In genomic region chr15:78325671-78326339, GRCm38 (mm10) we compare ENCODE assay signal across 12 mouse cellular contexts. TPM values are rescaled to one million over a fixed set of nuclear protein-coding genes. Genes with fewer than 3 reads are reported as not detected.
A peak's percentile ranks its signal among the peaks of the same experiment; 100 is the strongest.
DNase-seq lines count a peak whose midpoint lies in the region; ATAC-seq and TF ChIP-seq lines count a peak whose summit lies in the region.
"Had no signal": no experiment of that assay in that cellular context is flagged by ENCODE, and none has a peak within 500 bp of the region (broad histone marks: within the 10 kb centered on the region; RNA-seq: fewer than 3 reads in every experiment).

Gene Csf2rb, plus strand, starts transcription at chr15:78325752.

- H3K27me3 ChIP-seq in lung, embryonic 15.5 days: no peaks in the 10 kb centered on the region
- no peaks in the 10 kb centered on the region for H3K27me3 ChIP-seq in midbrain, postnatal 0 days (ENCODE audit: insufficient read depth, low read length)
- H3K27me3 ChIP-seq: neural tube, embryonic 12.5 days had no signal

- TF ChIP-seq CTCF in midbrain, postnatal 0 days (IDR thresholded peaks at IDR 0.05): no peak

- peak; percentile 81 for ATAC-seq in common myeloid progenitor, adult 5-6 weeks (replicated peaks; ENCODE audit: low read depth, poor library complexity, severe bottlenecking)
- ATAC-seq in lung, embryonic 15.5 days (ENCODE audit: borderline replicate concordance, extremely low read depth, low FRiP score, low TSS enrichment): peak; percentile 27; the same call in 1 of the 2 replicates
- ATAC-seq in midbrain, postnatal 0 days (ENCODE audit: low FRiP score): no peak
- ATAC-seq: hindbrain, embryonic 16.5 days had no signal

- H3K4me1 ChIP-seq in lung, embryonic 15.5 days: peaks cover 3% of the 10 kb centered on the region; the same call in 1 of the 2 replicates
- no peaks in the 10 kb centered on the region; the same call in 1 of the 2 replicates for H3K4me1 ChIP-seq in midbrain, postnatal 0 days (ENCODE audit: insufficient read depth, low read length)
- H3K4me1 ChIP-seq: neural tube, embryonic 12.5 days had no signal

- DNase-seq in layer of hippocampus, adult 11-12 months (ENCODE audit: low spot score): peak; percentile 23
- DNase-seq in layer of hippocampus, postnatal 36 days: no peak
- peak; percentile 34 to 68 for DNase-seq in spleen, postnatal 4 days (ENCODE audit: low spot score in 2 of 2)
- DNase-seq in c-Kit-positive CD71-positive TER-119-positive erythroid progenitor cells, embryonic 14.5 days (ENCODE audit: low spot score): no peak
- no peak for DNase-seq in midbrain, postnatal 0 days (ENCODE audit: low spot score)
- no peak for DNase-seq in embryo, embryonic 10.5 days (ENCODE audit: low spot score)
- DNase-seq: cerebellum, adult 2 months; left cerebral cortex, postnatal 4 days had no signal

- H3K9me3 ChIP-seq in lung, embryonic 15.5 days: no peaks in the 10 kb centered on the region
- H3K9me3 ChIP-seq in midbrain, postnatal 0 days (ENCODE audit: low read length): no peaks in the 10 kb centered on the region
- H3K9me3 ChIP-seq: neural tube, embryonic 12.5 days had no signal

- 60% methylated on average over 11 of the region's 11 CpGs for WGBS in lung, embryonic 15.5 days
- WGBS in midbrain, postnatal 0 days: 82% methylated on average over 11 of the region's 11 CpGs

- no peak within 1 kb of the TSS for H3K4me3 ChIP-seq in lung, embryonic 15.5 days
- H3K4me3 ChIP-seq in midbrain, postnatal 0 days (ENCODE audit: low read depth, low read length): no peak within 1 kb of the TSS
- H3K4me3 ChIP-seq: neural tube, embryonic 12.5 days had no signal

- no peak within 1 kb of the TSS for H3K4me2 ChIP-seq in lung, embryonic 15.5 days
- H3K4me2 ChIP-seq in midbrain, postnatal 0 days (ENCODE audit: low read depth, low read length, poor library complexity, severe bottlenecking): no peak within 1 kb of the TSS
- H3K4me2 ChIP-seq: neural tube, embryonic 12.5 days had no signal

- no peaks in the 10 kb centered on the region for H3K36me3 ChIP-seq in lung, embryonic 15.5 days
- H3K36me3 ChIP-seq in midbrain, postnatal 0 days (ENCODE audit: insufficient read depth, low read length): no peaks in the 10 kb centered on the region
- H3K36me3 ChIP-seq: neural tube, embryonic 12.5 days had no signal

- no peak within 1 kb of the TSS for H3K27ac ChIP-seq in lung, embryonic 15.5 days
- H3K27ac ChIP-seq in midbrain, postnatal 0 days (ENCODE audit: low read depth, low read length): no peak within 1 kb of the TSS
- H3K27ac ChIP-seq: neural tube, embryonic 12.5 days had no signal

- no peak within 1 kb of the TSS for H3K9ac ChIP-seq in lung, embryonic 15.5 days
- H3K9ac ChIP-seq in midbrain, postnatal 0 days (replicated peaks; ENCODE audit: low read length, poor library complexity, severe bottlenecking): no peak within 1 kb of the TSS
- H3K9ac ChIP-seq: neural tube, embryonic 12.5 days had no signal

RNA-seq across cellular contexts. Expression of gene Csf2rb, which starts in this region (rescaled TPM):
- total RNA-seq in layer of hippocampus, postnatal 36 days (2021): 1 to 10 TPM; 1.1 to 2.1 TPM
- 18.1 and 33.5 TPM in 2 replicates for total RNA-seq in common myeloid progenitor, adult 5-6 weeks (2017)
- 2.3 and 2.7 TPM in 2 replicates for polyA plus RNA-seq in lung, embryonic 15.5 days (2015; fragmentation: Nextera tagmentation; extraction: Ambion mirVana)
- 1.7 and 2.2 TPM in 2 replicates for total RNA-seq in midbrain, postnatal 0 days (2014; rRNA removed)
- 0.63 and 0.90 TPM in 2 replicates for polyA plus RNA-seq in midbrain, postnatal 0 days (2015; fragmentation: Nextera tagmentation; extraction: Ambion mirVana)

Comparison
In these comparisons a context has a peak if more than half of its experiments do, and no peak if none do; other contexts are left out.
1. DNase-seq: peak in layer of hippocampus, adult 11-12 months (single experiment) and spleen, postnatal 4 days (2 of 2); none in layer of hippocampus, postnatal 36 days (0 of 2), c-Kit-positive CD71-positive TER-119-positive erythroid progenitor cells, embryonic 14.5 days (single experiment), midbrain, postnatal 0 days (single experiment) and embryo, embryonic 10.5 days (single experiment).